In the genomic region with DNA sequence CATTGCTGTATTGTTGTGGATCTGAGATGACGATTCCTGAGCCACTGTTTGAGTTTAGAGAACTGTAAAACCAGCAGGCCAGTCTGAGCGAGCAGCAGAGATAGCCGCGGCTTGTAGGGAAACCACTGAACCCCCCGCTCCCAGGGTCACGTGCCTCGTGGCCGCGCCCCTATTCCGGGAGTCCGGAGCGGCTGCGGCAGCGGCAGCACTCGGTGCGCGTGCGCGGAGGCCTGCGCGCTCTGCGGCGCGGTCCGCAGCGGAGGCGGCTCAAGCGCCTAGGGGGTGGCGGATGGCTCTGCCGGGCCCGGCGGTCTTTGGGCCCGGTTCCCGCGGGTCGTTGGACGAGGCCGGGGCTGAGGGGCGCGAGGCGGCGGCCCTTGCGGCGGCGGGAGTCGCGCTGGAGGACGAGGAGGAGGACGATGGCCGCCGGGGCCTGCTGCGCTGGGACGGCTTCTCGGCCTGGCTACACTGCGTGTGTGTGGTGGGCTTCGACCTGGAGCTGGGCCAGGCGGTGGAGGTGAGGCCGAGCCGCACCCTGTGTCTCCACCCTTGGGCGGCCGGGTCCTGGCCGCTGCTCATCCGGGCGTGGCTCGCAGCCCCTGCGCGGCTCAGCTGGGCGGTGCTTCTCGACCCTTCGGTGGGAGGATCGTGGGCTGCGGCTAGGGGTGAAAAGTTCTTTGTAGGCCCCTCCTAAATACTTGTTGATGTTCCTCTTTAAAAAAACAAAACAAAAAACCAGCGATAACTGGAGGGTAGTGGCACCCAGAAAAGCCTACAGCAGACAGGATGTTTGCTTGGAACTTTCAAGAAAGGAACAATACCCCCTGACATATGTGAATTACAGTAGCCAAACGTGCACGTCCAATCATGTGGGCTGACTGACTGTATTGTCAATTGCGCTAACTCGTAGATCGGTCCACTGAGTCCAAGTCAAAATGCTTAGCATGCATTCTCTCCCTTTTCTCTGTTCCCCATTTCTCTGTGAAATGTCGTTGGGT, we compare ENCODE assay signal across 8 mouse cellular contexts. TPM values are rescaled to one million over a fixed set of nuclear protein-coding genes. Genes with fewer than 3 reads are reported as not detected.
A peak's percentile ranks its signal among the peaks of the same experiment; 100 is the strongest.
DNase-seq lines count a peak whose midpoint lies in the region; ATAC-seq and TF ChIP-seq lines count a peak whose summit lies in the region.

No protein-coding gene starts in this region.

- peak overlapping the region; percentile 95 for H3K27ac ChIP-seq in hindbrain, embryonic 15.5 days (replicated peaks)

- POLR2A ChIA-PET in Patski (lab: Charles Lee) = interaction anchor here (1.1 to 1.7 kb wide), 2 partner anchors 45 to 743 kb away, joined by 3 to 5 read pairs; a partner anchor contains a TSS

- no peak for DNase-seq in Patski (ENCODE audit: low read depth, low spot score)
- peak; percentile 89 to 90 for DNase-seq in cerebellum, postnatal 14 days
- peak; percentile 50 to 77 for DNase-seq in frontal cortex, postnatal 25 days (ENCODE audit: low spot score in 2 of 2)
- DNase-seq in left cerebral cortex, adult 11 months (ENCODE audit: low spot score) = peak; percentile 77
- peak; percentile 90 to 94 for DNase-seq in lung, postnatal 4 days
- DNase-seq in retina, postnatal 7 days (ENCODE audit: low read depth, low spot score) = peak; percentile 79
- peak; percentile 83 for DNase-seq in urinary bladder, adult 2 months (ENCODE audit: low spot score)

- H3K4me3 ChIP-seq in hindbrain, embryonic 15.5 days = peak overlapping the region; percentile 86

- under 1% methylated on average over 63 of the region's 79 CpGs for WGBS in hindbrain, embryonic 15.5 days

- no peaks in the 10 kb centered on the region for H3K9me3 ChIP-seq in hindbrain, embryonic 15.5 days

- CTCF ChIA-PET in Patski (lab: Charles Lee) = interaction anchor here (0.8 kb wide), 1 partner anchor 88 kb away, joined by 3 read pairs; no protein-coding TSS in a partner anchor

- H3K27me3 ChIP-seq in Patski = no peaks in the 10 kb centered on the region
- no peaks in the 10 kb centered on the region for H3K27me3 ChIP-seq in hindbrain, embryonic 15.5 days

- ATAC-seq in Patski = peak; percentile 78
- ATAC-seq in hindbrain, embryonic 15.5 days (ENCODE audit: low FRiP score, low read depth) = peak; percentile 95

- H3K36me3 ChIP-seq in hindbrain, embryonic 15.5 days = no peaks in the 10 kb centered on the region

- peak overlapping the region; percentile 95 for H3K9ac ChIP-seq in hindbrain, embryonic 15.5 days

- peak overlapping the region; percentile 83 for H3K4me2 ChIP-seq in hindbrain, embryonic 15.5 days

- in situ Hi-C loops in Patski (cut with MboI; ENCODE audit: low pct_unique_long_range_greater_than_20kb) = loop anchor here (5.0 kb wide), 2 partner anchors 47 to 87 kb away; a partner anchor contains a TSS

- peaks cover 18% of the 10 kb centered on the region for H3K4me1 ChIP-seq in hindbrain, embryonic 15.5 days (replicated peaks)

- no peak for TF ChIP-seq CTCF in Patski (IDR thresholded peaks at IDR 0.05)

RNA-seq across cellular contexts. Expression of a gene that starts 6.0 kb away (rescaled TPM):
- polyA plus RNA-seq in Patski (2021) = 23.6 TPM
- 18.0 and 18.3 TPM in 2 replicates for polyA plus RNA-seq in hindbrain, embryonic 15.5 days (2015; fragmentation: Nextera tagmentation; extraction: Ambion mirVana)
- 21.1 and 23.1 TPM in 2 replicates for polyA plus RNA-seq in urinary bladder, adult 2 months (2012; rRNA removed)

RNA-seq across cellular contexts. Expression of a gene that starts 44.9 kb away (rescaled TPM):
- 121 TPM for polyA plus RNA-seq in Patski (2021)
- polyA plus RNA-seq in hindbrain, embryonic 15.5 days (2015; fragmentation: Nextera tagmentation; extraction: Ambion mirVana) = 14.1 and 14.4 TPM in 2 replicates
- 261 and 300 TPM in 2 replicates for polyA plus RNA-seq in urinary bladder, adult 2 months (2012; rRNA removed)

RNA-seq across cellular contexts. Expression of a gene that starts 58.2 kb away (rescaled TPM):
- polyA plus RNA-seq in Patski (2021) = 302 TPM
- polyA plus RNA-seq in hindbrain, embryonic 15.5 days (2015; fragmentation: Nextera tagmentation; extraction: Ambion mirVana) = 485 and 504 TPM in 2 replicates
- polyA plus RNA-seq in urinary bladder, adult 2 months (2012; rRNA removed) = 193 and 214 TPM in 2 replicates
